Mouse (Mus musculus): Measurements from ENCODE around the gene Gm10488. TPM values are rescaled to one million over a fixed set of nuclear protein-coding genes. Genes with fewer than 3 reads are reported as not detected.
"Not testable (repeated sequence)": the region's sequence is repeated elsewhere in the genome, so short reads cannot be mapped to it uniquely, and the experiment has no call there.

The Gm10488 gene
- polyA plus RNA-seq (2017; shearing (Covaris generic)) = not detected

- not testable (repeated sequence) for ATAC-seq
These were observed at the start of gene Gm10488 for GRCm38 (mm10) chrX:29976014-29976413. Gene Gm10488, plus strand, starts transcription at chrX:29976314.
